ENCODE assay signal across 8 mouse cellular contexts in the genomic region with DNA sequence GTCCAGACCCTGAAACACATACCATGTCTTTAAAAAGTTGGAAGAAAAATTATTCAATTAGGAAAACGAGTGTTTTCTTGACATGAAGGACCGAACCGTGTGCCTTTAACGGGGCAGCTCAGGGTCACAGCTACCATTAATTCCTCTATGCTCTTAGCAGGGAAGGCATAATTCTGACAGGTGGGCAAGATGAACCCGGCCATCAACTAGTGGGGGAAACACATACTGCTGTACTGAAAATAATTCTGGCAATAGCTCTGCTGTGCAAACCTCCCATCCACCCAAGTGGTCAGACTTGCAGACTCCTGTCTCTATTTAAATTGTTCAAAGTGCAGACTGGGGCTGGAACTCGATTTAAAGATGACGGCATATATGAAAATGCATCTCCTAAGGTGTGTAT. TPM values are rescaled to one million over a fixed set of nuclear protein-coding genes. Genes with fewer than 3 reads are reported as not detected.
DNase-seq lines count a peak whose midpoint lies in the region; ATAC-seq and TF ChIP-seq lines count a peak whose summit lies in the region.

No protein-coding gene starts in this region.

- no peak for TF ChIP-seq CTCF in embryonic fibroblast, embryonic 13.5 days (IDR thresholded peaks at IDR 0.05; ENCODE audit: borderline replicate concordance, insufficient read depth, low read length)

- intact Hi-C loops in left cerebral cortex, postnatal 4 days (cut with DNase I) = no loop called here

- H3K27ac ChIP-seq in lung, embryonic 15.5 days = peak overlapping the region; percentile 89
- H3K27ac ChIP-seq in embryonic fibroblast, embryonic 13.5 days (ENCODE audit: insufficient read depth, low read length) = no peak overlapping the region
- H3K27ac ChIP-seq in limb, embryonic 11.5 days (replicated peaks; ENCODE audit: low read depth, low read length) = no peak overlapping the region
- peak overlapping the region; percentile 81; the same call in 1 of the 2 replicates for H3K27ac ChIP-seq in neural tube, embryonic 14.5 days (ENCODE audit: low read depth, low read length)

- no peaks in the 10 kb centered on the region for H3K36me3 ChIP-seq in lung, embryonic 15.5 days
- H3K36me3 ChIP-seq in limb, embryonic 11.5 days (ENCODE audit: control insufficient read depth, insufficient read depth, low read length) = no peaks in the 10 kb centered on the region
- H3K36me3 ChIP-seq in neural tube, embryonic 14.5 days (ENCODE audit: control insufficient read depth, insufficient read depth, low read length) = no peaks in the 10 kb centered on the region

- no peaks in the 10 kb centered on the region for H3K27me3 ChIP-seq in lung, embryonic 15.5 days
- no peaks in the 10 kb centered on the region for H3K27me3 ChIP-seq in limb, embryonic 11.5 days (ENCODE audit: control insufficient read depth, insufficient read depth, low read length)
- no peaks in the 10 kb centered on the region for H3K27me3 ChIP-seq in neural tube, embryonic 14.5 days (ENCODE audit: control insufficient read depth, insufficient read depth, low read length)

- no peak for ATAC-seq in lung, embryonic 15.5 days (ENCODE audit: borderline replicate concordance, extremely low read depth, low FRiP score, low TSS enrichment)
- peak; percentile 35; the same call in 1 of the 2 replicates for ATAC-seq in limb, embryonic 11.5 days (ENCODE audit: insufficient number of reproducible peaks, low FRiP score, low TSS enrichment, low read depth)
- peak; percentile 15; the same call in 1 of the 2 replicates for ATAC-seq in neural tube, embryonic 14.5 days (ENCODE audit: low read depth)

- TF ChIP-seq POLR2A in embryonic fibroblast, embryonic 13.5 days (IDR thresholded peaks at IDR 0.05; ENCODE audit: low read depth, low read length) = no peak

- H3K9ac ChIP-seq in lung, embryonic 15.5 days = peak overlapping the region; percentile 94
- H3K9ac ChIP-seq in limb, embryonic 11.5 days (ENCODE audit: low read length) = peak overlapping the region; percentile 88
- H3K9ac ChIP-seq in neural tube, embryonic 14.5 days (replicated peaks; ENCODE audit: low read depth, low read length) = peak overlapping the region; percentile 91

- no peak for DNase-seq in lung, postnatal 4 days
- no peak for DNase-seq in limb, embryonic 11.5 days (ENCODE audit: low spot score)
- DNase-seq in left cerebral cortex, postnatal 4 days = no peak
- no peak for DNase-seq in spleen, postnatal 10 days (ENCODE audit: low spot score in 2 of 2)
- DNase-seq in layer of hippocampus, postnatal 36 days = no peak

- peak overlapping the region; percentile 92 for H3K4me3 ChIP-seq in lung, embryonic 15.5 days
- peak overlapping the region; percentile 48 for H3K4me3 ChIP-seq in embryonic fibroblast, embryonic 13.5 days (ENCODE audit: insufficient read depth, low read length)
- H3K4me3 ChIP-seq in limb, embryonic 11.5 days (ENCODE audit: low read depth, low read length) = peak overlapping the region; percentile 68
- H3K4me3 ChIP-seq in neural tube, embryonic 14.5 days (ENCODE audit: low read depth, low read length) = peak overlapping the region; percentile 81

- WGBS in lung, embryonic 15.5 days = 13% methylated on average over 7 of the region's 7 CpGs
- 23% methylated on average over 7 of the region's 7 CpGs for WGBS in limb, embryonic 11.5 days
- 26% methylated on average over 7 of the region's 7 CpGs for WGBS in neural tube, embryonic 14.5 days

- peaks cover 7% of the 10 kb centered on the region; the same call in 1 of the 2 replicates for H3K4me1 ChIP-seq in lung, embryonic 15.5 days
- H3K4me1 ChIP-seq in embryonic fibroblast, embryonic 13.5 days (ENCODE audit: control insufficient read depth, insufficient read depth, low read length) = no peaks in the 10 kb centered on the region
- H3K4me1 ChIP-seq in limb, embryonic 11.5 days (ENCODE audit: control insufficient read depth, insufficient read depth, low read length) = no peaks in the 10 kb centered on the region
- H3K4me1 ChIP-seq in neural tube, embryonic 14.5 days (ENCODE audit: control insufficient read depth, insufficient read depth, low read length) = peaks cover 4% of the 10 kb centered on the region; the same call in 1 of the 2 replicates

- H3K9me3 ChIP-seq in lung, embryonic 15.5 days = no peaks in the 10 kb centered on the region
- no peaks in the 10 kb centered on the region for H3K9me3 ChIP-seq in limb, embryonic 11.5 days (ENCODE audit: control insufficient read depth, low read length)
- no peaks in the 10 kb centered on the region for H3K9me3 ChIP-seq in neural tube, embryonic 14.5 days (ENCODE audit: control insufficient read depth, low read length)

- peak overlapping the region; percentile 78 for H3K4me2 ChIP-seq in lung, embryonic 15.5 days
- peak overlapping the region; percentile 48 for H3K4me2 ChIP-seq in limb, embryonic 11.5 days (ENCODE audit: low read depth, severe bottlenecking)
- peak overlapping the region; percentile 62 for H3K4me2 ChIP-seq in neural tube, embryonic 14.5 days (ENCODE audit: low read depth, low read length)

RNA-seq across cellular contexts. Expression of gene Btbd8, which starts 0.6 kb away (rescaled TPM):
- 4.8 and 5.6 TPM in 2 replicates for polyA plus RNA-seq in lung, embryonic 15.5 days (2015; fragmentation: Nextera tagmentation; extraction: Ambion mirVana)
- polyA plus RNA-seq in embryonic fibroblast, embryonic 13.5 days (2011; ENCODE audit: insufficient read length, low read depth, missing spikeins) = 4.8 and 5.5 TPM in 2 replicates
- 5.0 and 5.3 TPM in 2 replicates for polyA plus RNA-seq in limb, embryonic 11.5 days (2014; fragmentation: Nextera tagmentation; extraction: Ambion mirVana)
- 19.0 and 21.2 TPM in 2 replicates for polyA plus RNA-seq in neural tube, embryonic 14.5 days (2014; fragmentation: Nextera tagmentation; extraction: Ambion mirVana)
- 10 to 100 TPM; 61.9 to 64.8 TPM for total RNA-seq in left cerebral cortex, postnatal 4 days (2021)
- total RNA-seq in layer of hippocampus, postnatal 36 days (2021) = 100 to 1,000 TPM; 106 to 112 TPM

RNA-seq across cellular contexts. Expression of gene Lpcat2b, which starts 7.0 kb away (rescaled TPM):
- polyA plus RNA-seq in lung, embryonic 15.5 days (2015; fragmentation: Nextera tagmentation; extraction: Ambion mirVana) = not detected in 2 replicates
- polyA plus RNA-seq in embryonic fibroblast, embryonic 13.5 days (2011; ENCODE audit: insufficient read length, low read depth, missing spikeins) = not detected in 2 replicates
- 0.09 TPM in 1 of 2 replicates, not detected in the other for polyA plus RNA-seq in limb, embryonic 11.5 days (2014; fragmentation: Nextera tagmentation; extraction: Ambion mirVana)
- polyA plus RNA-seq in neural tube, embryonic 14.5 days (2014; fragmentation: Nextera tagmentation; extraction: Ambion mirVana) = 0.07 TPM in 1 of 2 replicates, not detected in the other
- not detected for total RNA-seq in left cerebral cortex, postnatal 4 days (2021)
- under 1 TPM; 0.25 to 0.30 TPM for total RNA-seq in layer of hippocampus, postnatal 36 days (2021)

RNA-seq across cellular contexts. Expression of gene Ephx4, which starts 35.8 kb away (rescaled TPM):
- polyA plus RNA-seq in lung, embryonic 15.5 days (2015; fragmentation: Nextera tagmentation; extraction: Ambion mirVana) = 2.5 TPM in 2 replicates
- not detected in 2 replicates for polyA plus RNA-seq in embryonic fibroblast, embryonic 13.5 days (2011; ENCODE audit: insufficient read length, low read depth, missing spikeins)
- polyA plus RNA-seq in limb, embryonic 11.5 days (2014; fragmentation: Nextera tagmentation; extraction: Ambion mirVana) = 0.64 and 0.72 TPM in 2 replicates
- polyA plus RNA-seq in neural tube, embryonic 14.5 days (2014; fragmentation: Nextera tagmentation; extraction: Ambion mirVana) = 3.5 and 3.9 TPM in 2 replicates
- total RNA-seq in left cerebral cortex, postnatal 4 days (2021) = 10 to 100 TPM; 15.4 to 15.7 TPM
- total RNA-seq in layer of hippocampus, postnatal 36 days (2021) = 10 to 100 TPM; 56.5 to 61.7 TPM

Comparison
In these comparisons a context has a peak if more than half of its experiments do, and no peak if none do; other contexts are left out.
1. H3K27ac ChIP-seq: peak in lung, embryonic 15.5 days (single experiment) and neural tube, embryonic 14.5 days (single experiment); none in embryonic fibroblast, embryonic 13.5 days (single experiment) and limb, embryonic 11.5 days (single experiment).
2. Peak in every context shown above with its lines, with median percentiles within 50 percentile points of each other: H3K4me2 ChIP-seq, H3K4me3 ChIP-seq and H3K9ac ChIP-seq.